Mouse (Mus musculus) CD8-positive naive resting alpha-beta T cell, adult 2 months (primary cell): ENCODE measurements around the gene Gata3.

ENCODE experiments used
- DNase-seq, 2 experiments: peaks; one replicate each; pipeline ENCODE4 v3.0.0; 2022; ENCODE audit warnings: low read depth in 2 of 2, low spot score in 2 of 2

Gene Gata3

GRCm38 (mm10) chr2:9889651-9890183 is at the start of gene Gata3:
Gene Gata3 (minus strand): TSS chr2:9890034.
- DNase-seq: no peak

DNA sequence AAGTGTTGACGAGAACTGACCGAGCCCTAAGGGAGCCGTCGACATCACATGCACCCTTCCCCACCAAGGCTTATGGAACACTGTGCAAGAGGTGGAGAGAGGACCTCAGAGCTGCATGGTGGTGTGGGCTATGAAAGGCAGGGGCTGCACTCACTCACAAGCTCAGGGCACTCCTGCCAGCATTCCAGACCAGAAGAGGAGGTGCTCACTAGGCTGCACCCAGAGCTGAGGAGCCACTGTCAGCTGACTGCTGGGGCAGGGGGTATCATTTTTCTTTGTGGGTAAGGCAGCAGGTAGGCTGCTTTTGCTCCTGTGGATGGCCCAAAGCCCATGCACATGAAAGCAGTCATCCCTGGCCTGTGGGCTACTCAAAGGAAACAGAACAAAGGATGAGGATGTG is 49.4 kb upstream of the Gata3 start:
- DNase-seq: no peak

GRCm38 (mm10) chr2:9935965-9936364 is 46.1 kb upstream of the Gata3 start:
- no peak for DNase-seq

- DNase-seq: no peak
Observed at GRCm38 (mm10) chr2:9926905-9927283, 37.1 kb upstream of the Gata3 start.

GRCm38 (mm10) chr2:9926194-9926904 is 36.5 kb upstream of the Gata3 start:
- DNase-seq: no peak

DNA sequence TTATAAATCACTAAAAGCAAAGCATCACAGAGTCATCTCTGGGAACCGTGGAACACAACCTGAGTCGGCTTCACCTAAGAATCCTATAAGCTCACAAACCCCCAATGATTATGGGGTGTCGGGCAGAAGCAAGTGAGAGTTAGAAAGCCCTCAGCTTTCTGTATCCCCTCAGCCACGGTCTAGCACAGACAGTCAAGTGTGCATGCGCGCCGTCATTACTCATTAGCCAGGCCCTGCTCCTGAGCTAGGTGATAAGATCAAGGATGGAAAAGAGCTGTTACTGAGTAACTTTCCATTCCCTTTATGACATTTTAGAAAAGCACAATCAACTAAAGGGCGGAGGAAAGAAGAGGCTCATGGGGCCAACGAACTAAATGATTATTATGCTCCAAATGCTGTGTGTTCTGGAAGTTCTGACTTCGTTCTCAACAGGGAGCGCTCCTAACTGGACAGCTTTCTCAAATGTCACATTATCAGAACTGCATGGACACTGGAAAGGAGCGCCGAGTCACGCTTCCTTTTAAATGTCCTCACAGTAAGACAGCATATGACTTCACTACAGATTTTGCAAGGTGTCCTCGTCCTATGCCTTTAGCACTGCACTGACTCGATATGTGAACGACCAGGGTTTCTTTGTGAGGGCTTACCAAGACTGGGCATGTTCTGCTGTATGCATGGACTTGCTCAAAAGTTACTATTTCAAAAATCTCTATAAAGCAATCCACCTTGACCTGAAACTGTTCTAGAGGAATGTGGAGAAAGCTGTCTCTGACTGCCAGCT is 29.0 kb upstream of the Gata3 start:
- no peak for DNase-seq

DNA sequence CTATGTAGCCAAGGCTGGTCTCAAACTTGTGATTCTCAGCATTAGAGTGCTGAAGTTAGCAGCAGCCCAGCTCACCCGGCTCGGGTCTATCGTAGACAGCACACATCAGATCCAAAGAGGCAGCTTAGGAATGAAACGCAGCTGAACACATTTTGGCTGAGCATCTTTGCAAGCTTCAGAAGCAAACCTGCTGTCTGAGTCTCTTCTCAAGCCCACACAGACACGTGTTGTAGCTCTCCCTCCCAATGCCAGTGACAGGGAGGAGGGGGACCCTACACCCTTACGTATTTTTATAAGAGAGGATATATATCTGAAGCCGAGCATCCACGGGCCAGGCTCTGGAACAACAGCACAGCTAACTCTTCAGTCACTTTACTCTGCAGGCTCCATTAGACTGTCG is 27.8 kb upstream of the Gata3 start:
- DNase-seq: no peak

DNA sequence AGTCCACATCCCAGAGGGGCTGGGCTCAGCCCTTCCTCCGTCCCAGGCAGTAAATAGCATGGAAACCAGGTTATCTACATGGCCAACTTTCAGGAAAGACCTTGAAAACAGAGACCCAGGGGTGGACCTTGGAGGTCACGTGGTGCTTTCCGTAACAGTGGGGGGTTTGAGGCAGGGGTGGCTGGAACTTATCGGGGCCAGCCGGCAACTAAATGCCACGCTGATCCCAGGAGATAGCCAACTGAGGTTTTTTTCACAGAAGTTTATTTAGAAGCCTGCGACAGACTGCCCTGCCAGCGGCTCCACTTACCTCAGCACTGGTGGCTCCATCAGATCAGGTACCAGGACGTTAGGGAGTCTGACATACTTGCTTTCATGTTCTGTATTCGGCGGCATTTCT is 16.2 kb upstream of the Gata3 start:
- DNase-seq: no peak

DNA sequence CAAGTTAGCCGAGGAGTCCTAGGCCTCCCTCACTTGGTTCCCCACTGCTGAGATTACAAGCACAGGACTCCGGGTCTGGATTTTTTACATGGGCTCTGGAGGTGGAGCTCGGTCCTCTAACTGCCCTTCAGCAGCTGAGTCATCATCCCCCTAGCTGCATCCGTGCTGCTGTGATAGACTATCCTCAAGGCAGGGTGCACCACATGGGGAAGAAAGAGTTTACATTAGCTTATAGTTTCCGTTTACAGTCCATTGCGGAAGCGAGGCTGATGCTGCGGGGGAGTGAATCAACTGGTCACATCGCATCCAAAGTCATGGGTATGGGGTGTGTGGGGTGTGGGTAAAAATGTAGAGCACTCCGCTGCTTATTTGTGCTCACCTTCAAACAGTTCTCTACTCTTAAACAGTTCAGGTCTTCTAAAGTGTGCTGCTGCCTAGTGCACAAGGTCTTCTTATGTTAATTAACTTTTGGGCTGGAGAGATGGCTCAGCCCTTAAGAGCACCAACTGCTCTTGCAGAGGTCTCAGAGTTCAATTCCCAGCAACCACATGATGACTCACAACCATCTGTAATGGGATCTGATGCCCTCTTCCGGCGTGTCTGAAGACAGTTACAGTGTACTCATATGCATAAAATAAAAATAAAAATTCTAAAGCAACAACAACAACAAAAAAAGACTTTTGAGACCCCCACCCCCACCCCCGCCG is 14.2 kb upstream of the Gata3 start:
- no peak for DNase-seq

DNA sequence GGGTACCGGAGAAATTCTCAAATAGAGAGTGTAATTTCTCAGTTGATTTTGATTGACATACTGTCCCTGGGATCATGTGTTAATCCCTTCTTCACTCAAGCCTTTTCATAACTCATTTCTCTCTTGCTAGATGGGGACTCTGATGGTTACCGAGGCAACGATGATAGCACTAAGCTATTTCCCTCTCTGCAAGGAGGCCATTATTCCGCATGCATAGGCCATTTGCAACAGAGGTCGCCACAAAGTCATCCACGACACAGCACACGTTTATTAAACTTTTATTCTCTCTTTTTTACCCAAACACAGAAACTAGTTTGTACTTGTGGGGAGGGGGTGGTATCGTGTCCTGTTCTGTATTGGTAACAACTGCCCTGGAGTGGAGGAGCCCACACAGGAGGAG is 8.0 kb upstream of the Gata3 start:
- DNase-seq: no peak

GRCm38 (mm10) chr2:9896097-9896770 is 6.4 kb upstream of the Gata3 start:
- no peak for DNase-seq

DNA sequence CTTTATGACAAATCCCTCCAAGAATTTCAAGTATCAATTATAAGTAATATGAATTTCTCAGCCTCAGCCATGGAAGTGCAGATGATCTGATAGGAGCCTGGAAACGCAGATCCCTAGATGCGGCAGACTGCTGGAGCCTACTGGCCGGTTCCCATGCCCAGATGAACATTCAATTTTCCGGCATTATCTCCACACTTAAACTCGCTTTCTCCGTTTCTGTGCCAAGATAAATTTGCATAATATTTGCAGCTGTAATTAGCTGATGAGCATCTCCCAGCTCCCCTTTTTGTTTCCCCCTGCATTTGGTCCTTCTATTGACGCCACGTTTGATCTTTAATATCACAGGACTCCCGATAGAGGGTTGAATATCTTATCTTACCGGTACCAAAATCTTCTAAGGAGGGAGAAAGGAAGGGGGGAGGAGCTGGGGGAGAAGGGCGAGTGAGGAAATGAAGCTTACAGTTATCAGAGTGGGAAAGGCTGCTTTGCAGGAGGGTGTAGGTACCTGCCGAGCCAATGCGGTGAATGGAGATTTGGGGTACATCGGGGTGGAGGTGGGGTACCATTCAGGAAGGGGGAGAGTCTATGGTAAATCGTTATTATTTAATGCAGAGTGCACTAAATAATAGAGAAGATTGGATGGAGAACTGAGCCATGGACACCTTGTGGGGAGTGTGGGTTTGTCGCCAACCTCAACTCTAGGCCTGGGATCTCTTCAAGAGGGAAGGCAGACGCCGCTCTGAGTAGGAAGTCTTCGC is 5.2 kb upstream of the Gata3 start:
- no peak for DNase-seq

GRCm38 (mm10) chr2:9893272-9893953 is 3.6 kb upstream of the Gata3 start:
- no peak for DNase-seq

GRCm38 (mm10) chr2:9892541-9892940 is 2.7 kb upstream of the Gata3 start:
- no peak for DNase-seq

DNA sequence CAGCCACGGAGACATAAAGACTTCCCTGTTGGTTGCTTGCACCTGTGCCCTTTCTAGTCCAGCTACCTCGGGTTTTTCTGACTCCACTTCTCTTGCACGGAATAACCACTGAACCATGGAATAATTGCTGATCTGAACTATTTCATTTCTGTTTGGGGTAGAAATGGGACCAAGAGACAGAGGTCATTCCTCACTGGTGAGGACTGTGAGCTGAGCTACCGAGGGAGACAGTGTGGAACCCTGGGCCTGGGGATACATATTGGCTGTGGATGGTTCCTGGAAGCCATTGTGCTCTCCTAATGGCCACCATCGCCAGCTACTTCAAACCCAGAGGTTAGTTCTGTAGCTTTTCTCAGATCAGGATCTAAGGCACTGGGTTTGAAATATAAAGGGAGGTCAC is 1.1 kb upstream of the Gata3 start:
- DNase-seq: no peak

DNA sequence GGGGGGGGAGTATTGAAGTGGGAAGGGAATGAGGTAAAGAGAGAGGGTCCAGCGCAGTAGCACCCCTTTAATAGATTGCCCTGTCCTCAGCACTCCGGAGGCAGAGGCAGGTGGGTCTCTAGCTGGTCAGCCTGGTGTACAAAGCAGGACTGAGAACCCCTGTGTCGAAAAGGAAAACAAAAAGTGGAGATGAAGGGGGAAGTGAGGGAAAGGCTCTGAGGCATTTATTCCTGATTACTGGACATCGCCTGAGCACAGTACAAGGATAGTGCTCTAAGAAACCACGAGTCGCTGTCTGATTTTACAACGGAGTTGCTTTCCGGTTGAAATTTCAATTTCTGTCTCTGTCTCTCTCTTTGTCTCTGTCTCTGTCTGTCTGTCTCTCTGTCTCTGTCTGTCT is 417 bp upstream of the Gata3 start:
- no peak for DNase-seq

- DNase-seq: no peak
Observed at GRCm38 (mm10) chr2:9888913-9889650, 752 bp downstream of the Gata3 start, which contains the start of gene 9230102O04Rik. Gene 9230102O04Rik (minus strand): TSS chr2:9889540.

- DNase-seq: no peak
Observed at GRCm38 (mm10) chr2:9887636-9888035, 2.2 kb downstream of the Gata3 start.

DNA sequence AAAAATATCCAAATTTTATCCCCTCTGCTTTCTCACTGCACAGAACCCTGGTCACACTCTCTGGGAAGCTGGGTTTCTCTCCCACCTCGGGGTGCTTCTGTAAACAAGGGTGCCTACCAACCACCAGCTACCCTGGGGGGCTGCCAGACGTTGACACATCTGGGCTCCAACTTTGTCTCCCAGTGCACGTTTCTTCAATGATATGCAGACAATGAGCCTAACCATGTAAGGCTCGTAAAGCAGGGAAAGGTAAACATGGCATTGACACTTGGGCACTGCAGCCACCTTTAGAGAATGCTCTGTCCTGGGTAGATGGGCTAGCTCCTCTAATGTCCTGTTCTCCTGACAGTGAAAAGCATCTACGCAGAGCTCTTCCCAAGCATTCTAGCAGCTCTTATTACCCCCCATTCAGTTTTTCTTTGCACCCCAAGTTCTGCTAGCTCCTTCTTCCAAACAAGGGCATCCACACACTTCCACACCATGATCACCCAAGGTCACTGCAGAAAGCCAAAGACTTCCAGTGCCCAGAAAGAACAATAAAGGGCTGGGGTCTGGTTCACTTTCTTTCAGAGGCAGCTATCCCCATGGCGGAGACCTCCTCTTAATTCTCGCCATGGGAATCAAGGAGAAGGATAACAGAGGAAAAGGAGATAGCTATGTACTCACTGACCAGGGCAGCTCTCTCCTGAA is 2.8 kb downstream of the Gata3 start:
- no peak for DNase-seq
